Mouse (Mus musculus) CH12.LX (cell line): ENCODE measurements around the gene Rnf145.

Experiments used
- CHD1 ChIP-seq: IDR thresholded peaks from 2 replicates; pipeline ENCODE4 v1.6.1; 2012; ENCODE audit warnings: low read depth, low read length, improper control_type of control experiment, inconsistent platforms
- CTCF ChIP-seq, 2 experiments: IDR thresholded peaks in 1 of 2; conservative IDR thresholded peaks in 1 of 2; 2 replicates each; pipeline ENCODE4 v1.5.1; 2011 to 2012; ENCODE audit warnings: low read depth in 2 of 2, low read length in 2 of 2, improper control_type of control experiment in 1 of 2, inconsistent platforms in 1 of 2, mild to moderate bottlenecking in 1 of 2, moderate library complexity in 1 of 2
- EP300 ChIP-seq: IDR thresholded peaks from 2 replicates; pipeline ENCODE4 v1.6.1; 2011; ENCODE audit warnings: low read length, improper control_type of control experiment
- JUN ChIP-seq: IDR thresholded peaks from 2 replicates; pipeline ENCODE4 v1.6.1; 2011; ENCODE audit warnings: low read depth, mild to moderate bottlenecking, low read length, improper control_type of control experiment, moderate library complexity; ENCODE audit not compliant: insufficient read depth
- MAFK ChIP-seq: IDR thresholded peaks from 2 replicates; pipeline ENCODE4 v1.6.1; 2011; ENCODE audit warnings: low read length, improper control_type of control experiment; ENCODE audit not compliant: insufficient replicate concordance
- SIN3A ChIP-seq: IDR thresholded peaks from 2 replicates; pipeline ENCODE4 v1.6.1; 2012; ENCODE audit warnings: low read length, improper control_type of control experiment, inconsistent platforms
- ZKSCAN1 ChIP-seq: IDR thresholded peaks from 2 replicates; pipeline ENCODE4 v1.6.1; 2012; ENCODE audit warnings: low read depth, inconsistent platforms, low read length, improper control_type of control experiment, borderline replicate concordance

DNA sequence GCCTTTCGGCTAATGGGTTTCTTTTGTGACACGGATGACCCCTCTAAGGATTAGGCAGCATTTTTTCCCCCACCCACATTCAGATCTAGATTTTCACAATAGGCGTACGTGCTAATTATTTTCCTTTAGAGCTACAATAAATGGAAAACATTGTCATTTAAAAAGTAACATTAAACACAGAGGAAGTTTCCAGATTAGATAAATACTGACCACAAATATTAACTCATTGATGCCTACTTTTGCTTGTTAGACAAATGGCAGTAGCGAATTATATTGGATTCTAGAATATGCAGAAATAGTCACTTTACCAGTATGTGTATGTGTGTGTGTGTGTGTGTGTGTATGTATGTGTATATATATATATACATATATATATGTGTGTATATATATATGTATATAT lies 3.8 kb downstream of the Rnf145 start:
- TF ChIP-seq CHD1 (no peak), EP300 (no peak), CTCF (conservative IDR thresholded peaks at IDR 0.05 in 1 of 2, IDR thresholded peaks at IDR 0.05 in 1 of 2; ENCODE audit: low read depth in 2 of 2, low read length in 2 of 2) (no peak), ZKSCAN1 (no peak), MAFK (no peak), SIN3A (no peak), JUN (no peak)
